Mouse (Mus musculus) megakaryocyte, embryonic 14.5 days (primary cell): ENCODE measurements at regions not wholly inside any gene's neighbourhood (a gene's known extent, or its start where the extent isn't known, plus 50 kb on each side); places are given as distances from the start of the nearest gene placed in this dataset.

Source experiments
- FLI1 ChIP-seq: IDR thresholded peaks from 2 replicates; pipeline ENCODE4 v1.6.1; 2012; ENCODE audit warnings: low read length, inconsistent platforms, mixed read lengths
- GATA1 ChIP-seq: IDR thresholded peaks from 3 replicates; pipeline ENCODE4 v1.6.1; 2012; ENCODE audit warnings: mixed read lengths, low read length, inconsistent platforms, borderline replicate concordance

- TF ChIP-seq GATA1 (no peak), FLI1 (no peak)
Measured at GRCm38 (mm10) chr10:70717025-70717424, 61.3 kb upstream of the Phyhipl start.
